Mouse (Mus musculus): ENCODE measurements around the gene Flna. TPM values are rescaled to one million over a fixed set of nuclear protein-coding genes. Genes with fewer than 3 reads are reported as not detected.

Gene Flna
- polyA plus RNA-seq, 1 experiment from 2014 or later: 226 TPM

DNA sequence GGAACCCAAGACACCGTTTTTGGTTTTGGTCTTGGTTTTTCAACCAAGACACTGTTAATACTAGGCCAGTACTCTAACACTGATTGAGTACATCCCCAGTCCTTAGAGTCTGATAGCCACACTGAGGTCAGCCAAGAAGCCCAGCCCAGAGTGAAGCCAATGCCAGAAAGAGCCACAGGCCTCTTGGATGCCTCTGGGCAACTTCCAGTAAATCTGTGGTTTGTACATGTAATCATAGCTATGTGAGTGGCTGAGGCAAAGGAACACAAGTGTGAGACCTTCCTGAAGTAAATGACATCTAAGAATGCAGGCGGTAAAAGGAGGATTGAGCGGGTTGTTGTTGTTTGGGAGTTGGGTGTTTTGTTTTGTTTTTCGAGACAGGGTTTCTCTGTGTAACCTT lies 31.1 kb downstream of the Flna start:
- H3K4me1 ChIP-seq: no peaks in the 10 kb centered on the region
- H3K9me3 ChIP-seq (replicated peaks): no peaks in the 10 kb centered on the region
- no peak for ATAC-seq (ENCODE audit: insufficient number of reproducible peaks, low FRiP score, low TSS enrichment, low read depth)
- H3K27ac ChIP-seq (replicated peaks): no peak overlapping the region
- no peak overlapping the region for H3K4me2 ChIP-seq (replicated peaks)
- H3K4me3 ChIP-seq (replicated peaks): no peak overlapping the region
- no peak overlapping the region for H3K9ac ChIP-seq
- peaks cover 4% of the 10 kb centered on the region for H3K36me3 ChIP-seq
- H3K27me3 ChIP-seq: no peaks in the 10 kb centered on the region
- WGBS: 81% methylated on average over 4 of the region's 4 CpGs

DNA sequence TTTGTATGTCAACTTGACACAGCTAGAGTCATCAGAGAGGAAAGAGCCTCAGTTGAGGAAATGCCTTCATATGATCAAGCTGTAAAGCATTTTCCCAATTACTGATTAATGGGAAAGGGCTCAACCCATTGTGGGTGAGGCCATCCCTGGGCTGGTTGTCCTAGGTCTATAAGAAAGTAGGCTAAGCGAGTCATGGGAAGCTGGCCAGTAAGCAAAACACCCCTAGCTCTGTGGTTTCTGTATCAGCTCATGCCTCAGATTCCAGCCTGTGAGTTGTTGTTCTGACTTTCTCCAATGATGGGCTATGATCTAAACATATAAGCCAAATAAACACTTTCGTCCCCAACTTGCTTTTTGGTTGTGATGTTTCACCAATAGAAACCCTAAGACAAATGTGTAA lies 46.1 kb downstream of the Flna start:
- Histone ChIP-seq H3K36me3 (no peaks in the 10 kb centered on the region), H3K4me3 (replicated peaks) (no peak overlapping the region), H3K4me2 (replicated peaks) (no peak overlapping the region), H3K9me3 (replicated peaks) (no peaks in the 10 kb centered on the region), H3K9ac (no peak overlapping the region), H3K27ac (replicated peaks) (no peak overlapping the region), H3K27me3 (no peaks in the 10 kb centered on the region), H3K4me1 (no peaks in the 10 kb centered on the region)
- 84% methylated on average over 2 of the region's 2 CpGs for WGBS
- no peak for ATAC-seq (ENCODE audit: insufficient number of reproducible peaks, low FRiP score, low TSS enrichment, low read depth)

DNA sequence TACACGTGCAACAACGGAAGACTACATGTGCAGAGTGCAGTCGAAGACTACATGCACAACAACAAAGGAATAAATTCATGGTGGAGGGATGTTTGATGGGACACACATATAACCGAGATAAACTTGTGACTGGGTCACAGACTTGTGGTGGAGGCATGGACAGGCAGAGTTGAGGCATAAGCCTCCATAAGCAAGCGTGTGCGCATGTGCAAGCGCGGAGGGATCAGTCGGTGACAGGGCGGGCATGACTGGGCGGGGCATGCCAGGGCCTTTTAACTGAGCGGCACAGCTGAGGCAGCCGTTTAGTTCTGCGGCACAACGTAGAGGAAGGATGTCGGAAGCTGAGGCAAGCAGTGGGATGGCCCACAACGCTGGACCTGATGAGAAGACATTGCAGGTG lies 72.7 kb downstream of the Flna start, which contains the start of gene Tktl1:
Tktl1 (plus strand) TSS at position 301 of the 400 bp plus-strand sequence.
- Histone ChIP-seq H3K27ac (replicated peaks) (no peak within 1 kb of the TSS), H3K4me2 (replicated peaks) (no peak within 1 kb of the TSS), H3K9ac (no peak within 1 kb of the TSS), H3K27me3 (no peaks in the 10 kb centered on the region), H3K9me3 (replicated peaks) (no peaks in the 10 kb centered on the region), H3K4me1 (no peaks in the 10 kb centered on the region), H3K36me3 (no peaks in the 10 kb centered on the region), H3K4me3 (replicated peaks) (no peak within 1 kb of the TSS)
- ATAC-seq (ENCODE audit: insufficient number of reproducible peaks, low FRiP score, low TSS enrichment, low read depth): no peak
- 87% methylated on average over 17 of the region's 17 CpGs for WGBS

Small RNA genes lying within 50 kb of the gene (microRNA-seq; reads per million reads assigned to microRNA genes)
- not detected for gene Mir7091 (ENCODE audit: borderline number of aligned reads)

Other genes starting within 250 kb of the Flna start
- gene Irak1, start 225.9 kb downstream of the Flna start, polyA plus RNA-seq (2015; fragmentation: Nextera tagmentation; extraction: Ambion mirVana): 63.9 and 73.2 TPM in 2 replicates
- not detected in 2 replicates for gene Opn1mw, start 122.4 kb downstream of the Flna start, polyA plus RNA-seq (2015; fragmentation: Nextera tagmentation; extraction: Ambion mirVana)
- 11.9 and 12.1 TPM in 2 replicates for gene Mecp2, start 114.5 kb downstream of the Flna start, polyA plus RNA-seq (2015; fragmentation: Nextera tagmentation; extraction: Ambion mirVana)
- not detected in 2 replicates for gene Tex28, start 82.0 kb downstream of the Flna start, polyA plus RNA-seq (2015; fragmentation: Nextera tagmentation; extraction: Ambion mirVana)
- gene Tktl1, start 72.6 kb downstream of the Flna start, polyA plus RNA-seq (2015; fragmentation: Nextera tagmentation; extraction: Ambion mirVana): not detected in 2 replicates
- 26.5 and 28.8 TPM in 2 replicates for gene Emd, start 4.9 kb upstream of the Flna start, polyA plus RNA-seq (2015; fragmentation: Nextera tagmentation; extraction: Ambion mirVana)
- gene Rpl10, start 21.0 kb upstream of the Flna start, polyA plus RNA-seq (2015; fragmentation: Nextera tagmentation; extraction: Ambion mirVana): 678 and 798 TPM in 2 replicates
- 98.0 and 103 TPM in 2 replicates for gene Taz, start 32.1 kb upstream of the Flna start, polyA plus RNA-seq (2015; fragmentation: Nextera tagmentation; extraction: Ambion mirVana)
- 16.8 and 20.1 TPM in 2 replicates for gene Dnase1l1, start 32.5 kb upstream of the Flna start, polyA plus RNA-seq (2015; fragmentation: Nextera tagmentation; extraction: Ambion mirVana)
- 158 and 160 TPM in 2 replicates for gene Atp6ap1, start 47.3 kb upstream of the Flna start, polyA plus RNA-seq (2015; fragmentation: Nextera tagmentation; extraction: Ambion mirVana)
- gene Gdi1, start 55.2 kb upstream of the Flna start, polyA plus RNA-seq (2015; fragmentation: Nextera tagmentation; extraction: Ambion mirVana): 223 and 260 TPM in 2 replicates
- gene Fam50a, start 63.2 kb upstream of the Flna start, polyA plus RNA-seq (2015; fragmentation: Nextera tagmentation; extraction: Ambion mirVana): 66.6 and 68.3 TPM in 2 replicates
- 20.2 and 21.5 TPM in 2 replicates for gene Plxna3, start 79.2 kb upstream of the Flna start, polyA plus RNA-seq (2015; fragmentation: Nextera tagmentation; extraction: Ambion mirVana)
- 96.2 and 101 TPM in 2 replicates for gene Lage3, start 103.8 kb upstream of the Flna start, polyA plus RNA-seq (2015; fragmentation: Nextera tagmentation; extraction: Ambion mirVana)
- 76.4 and 78.5 TPM in 2 replicates for gene Ubl4a, start 123.4 kb upstream of the Flna start, polyA plus RNA-seq (2015; fragmentation: Nextera tagmentation; extraction: Ambion mirVana)
- 20.9 and 23.4 TPM in 2 replicates for gene Slc10a3, start 123.5 kb upstream of the Flna start, polyA plus RNA-seq (2015; fragmentation: Nextera tagmentation; extraction: Ambion mirVana)
- gene Fam3a, start 143.5 kb upstream of the Flna start, polyA plus RNA-seq (2015; fragmentation: Nextera tagmentation; extraction: Ambion mirVana): 47.4 and 48.2 TPM in 2 replicates
- gene Ikbkg, start 143.5 kb upstream of the Flna start, polyA plus RNA-seq (2015; fragmentation: Nextera tagmentation; extraction: Ambion mirVana): 20.3 and 21.4 TPM in 2 replicates
- gene G6pdx, start 179.4 kb upstream of the Flna start, polyA plus RNA-seq (2015; fragmentation: Nextera tagmentation; extraction: Ambion mirVana): 54.1 and 65.4 TPM in 2 replicates
- gene Gm6880, start 231.6 kb upstream of the Flna start, polyA plus RNA-seq (2015; fragmentation: Nextera tagmentation; extraction: Ambion mirVana): 0.84 TPM in 1 of 2 replicates, not detected in the other

All from embryonic facial prominence, embryonic 15.5 days (tissue).